Mouse (Mus musculus): ENCODE measurements around the gene Phf11a. TPM values are rescaled to one million over a fixed set of nuclear protein-coding genes. Genes with fewer than 3 reads are reported as not detected.
"Not testable (repeated sequence)": the region's sequence is repeated elsewhere in the genome, so short reads cannot be mapped to it uniquely, and the experiment has no call there.

Gene Phf11a
- not detected in 2 replicates for polyA plus RNA-seq (2015; fragmentation: Nextera tagmentation; extraction: Ambion mirVana)

- H3K4me1 ChIP-seq (ENCODE audit: control insufficient read depth, insufficient read depth, low read length); H3K27ac ChIP-seq (ENCODE audit: low read length); H3K9ac ChIP-seq (ENCODE audit: low read depth, low read length); H3K4me3 ChIP-seq (ENCODE audit: low read depth, low read length); H3K27me3 ChIP-seq (ENCODE audit: control insufficient read depth, insufficient read depth, low read depth, low read length); H3K9me3 ChIP-seq (replicated peaks; ENCODE audit: control insufficient read depth, low read length, poor library complexity, severe bottlenecking); ATAC-seq; H3K4me2 ChIP-seq (ENCODE audit: low read length); H3K36me3 ChIP-seq (ENCODE audit: control insufficient read depth, insufficient read depth, low read length): not testable (repeated sequence)
- WGBS, result 67% methylated on average over 1 of the region's 1 CpGs
These were observed at the start of gene Phf11a for GRCm38 (mm10) chr14:59297391-59297790. TSS of gene Phf11a (minus strand) at chr14:59297522.

DNA sequence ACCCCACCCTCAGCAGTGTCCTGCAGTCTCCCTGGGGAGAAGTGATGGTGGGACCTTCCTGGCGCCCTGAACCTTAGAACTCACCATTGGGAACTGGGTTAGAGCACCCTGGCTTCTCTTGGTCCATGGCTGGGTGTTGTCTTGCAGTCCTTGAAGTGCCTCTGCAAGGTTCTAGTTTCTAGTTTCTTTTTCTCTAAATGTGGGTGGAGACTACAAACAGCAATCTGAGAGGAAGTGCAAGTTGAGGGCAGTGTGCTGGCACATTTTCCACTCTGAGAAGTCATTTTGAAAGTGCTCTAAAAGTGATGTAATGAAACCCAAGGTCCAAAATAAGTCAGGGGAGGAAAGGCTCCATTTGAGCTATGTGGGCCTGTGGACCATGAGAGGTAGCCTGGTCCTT, 43.9 kb upstream of the Phf11a start, which contains the start of gene Phf11b:
Phf11b (minus strand) TSS at position 163 of the 400 bp plus-strand sequence.
- H3K36me3 ChIP-seq (ENCODE audit: control insufficient read depth, insufficient read depth, low read length); H3K27ac ChIP-seq (ENCODE audit: low read length); H3K4me2 ChIP-seq (ENCODE audit: low read length); H3K4me3 ChIP-seq (ENCODE audit: low read depth, low read length); H3K9me3 ChIP-seq (replicated peaks; ENCODE audit: control insufficient read depth, low read length, poor library complexity, severe bottlenecking); H3K9ac ChIP-seq (ENCODE audit: low read depth, low read length); H3K4me1 ChIP-seq (ENCODE audit: control insufficient read depth, insufficient read depth, low read length); ATAC-seq; H3K27me3 ChIP-seq (ENCODE audit: control insufficient read depth, insufficient read depth, low read depth, low read length): not testable (repeated sequence)
- WGBS, result 75% methylated on average over 1 of the region's 1 CpGs

GRCm38 (mm10) chr14:59339541-59339940, 42.2 kb upstream of the Phf11a start:
- Histone ChIP-seq H3K27ac (ENCODE audit: low read length) (no peak overlapping the region), H3K36me3 (ENCODE audit: control insufficient read depth, insufficient read depth, low read length) (no peaks in the 10 kb centered on the region), H3K4me3 (ENCODE audit: low read depth, low read length) (no peak overlapping the region), H3K9ac (ENCODE audit: low read depth, low read length) (no peak overlapping the region), H3K9me3 (replicated peaks; ENCODE audit: control insufficient read depth, low read length, poor library complexity, severe bottlenecking) (no peaks in the 10 kb centered on the region), H3K4me2 (ENCODE audit: low read length) (no peak overlapping the region), H3K27me3 (ENCODE audit: control insufficient read depth, insufficient read depth, low read depth, low read length) (no peaks in the 10 kb centered on the region), H3K4me1 (ENCODE audit: control insufficient read depth, insufficient read depth, low read length) (no peaks in the 10 kb centered on the region)
- no peak for ATAC-seq
- 100% methylated on average over 1 of the region's 1 CpGs for WGBS

DNA sequence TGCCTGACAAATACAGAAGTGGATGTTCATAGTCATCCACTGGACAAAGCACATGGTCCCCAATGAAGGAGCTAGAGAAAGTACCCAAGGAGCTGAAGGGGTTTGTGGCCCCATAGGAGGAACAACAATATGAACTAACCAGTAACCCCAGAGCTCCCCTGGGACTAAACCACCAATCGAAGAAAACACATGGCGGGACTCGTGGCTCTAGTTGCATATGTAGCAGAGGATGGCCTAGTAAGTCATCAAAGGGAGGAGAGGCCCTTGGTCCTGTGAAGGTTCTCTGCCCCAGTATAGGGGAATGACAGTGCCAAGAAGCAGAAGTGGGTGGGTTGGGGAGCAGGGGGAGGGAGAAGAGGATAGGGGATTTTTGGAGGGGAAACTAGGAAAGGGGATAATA, 38.7 kb upstream of the Phf11a start:
- H3K4me1 ChIP-seq (ENCODE audit: control insufficient read depth, insufficient read depth, low read length); ATAC-seq; H3K9me3 ChIP-seq (replicated peaks; ENCODE audit: control insufficient read depth, low read length, poor library complexity, severe bottlenecking); H3K36me3 ChIP-seq (ENCODE audit: control insufficient read depth, insufficient read depth, low read length); H3K4me2 ChIP-seq (ENCODE audit: low read length); H3K4me3 ChIP-seq (ENCODE audit: low read depth, low read length); H3K27ac ChIP-seq (ENCODE audit: low read length); H3K9ac ChIP-seq (ENCODE audit: low read depth, low read length); H3K27me3 ChIP-seq (ENCODE audit: control insufficient read depth, insufficient read depth, low read depth, low read length): not testable (repeated sequence)
- WGBS, result 90% methylated on average over 3 of the region's 3 CpGs

DNA sequence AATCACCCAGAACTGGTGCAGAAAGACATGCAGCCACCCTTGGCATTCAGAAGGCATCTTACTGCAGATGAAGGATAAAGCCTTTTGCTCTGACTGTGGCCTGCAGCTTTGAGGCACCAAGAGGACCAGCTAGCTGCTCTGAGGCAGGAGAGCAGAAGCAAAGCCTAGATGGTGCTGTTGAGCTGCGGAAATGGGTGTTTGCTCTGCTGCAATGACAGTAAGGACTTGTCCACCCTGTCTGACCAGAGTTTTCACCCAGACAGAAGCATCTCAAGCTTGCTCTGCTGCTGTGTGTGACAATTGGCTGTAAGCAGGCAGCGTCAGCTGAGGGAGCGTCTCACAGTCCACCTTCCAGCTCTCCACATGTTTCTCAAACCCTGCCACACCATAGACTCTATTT, 33.2 kb upstream of the Phf11a start:
- not testable (repeated sequence) for H3K27me3 ChIP-seq (ENCODE audit: control insufficient read depth, insufficient read depth, low read depth, low read length); H3K9ac ChIP-seq (ENCODE audit: low read depth, low read length); H3K27ac ChIP-seq (ENCODE audit: low read length); H3K4me3 ChIP-seq (ENCODE audit: low read depth, low read length); ATAC-seq; H3K4me1 ChIP-seq (ENCODE audit: control insufficient read depth, insufficient read depth, low read length); H3K9me3 ChIP-seq (replicated peaks; ENCODE audit: control insufficient read depth, low read length, poor library complexity, severe bottlenecking); H3K4me2 ChIP-seq (ENCODE audit: low read length); H3K36me3 ChIP-seq (ENCODE audit: control insufficient read depth, insufficient read depth, low read length)
- WGBS, result 60% methylated on average over 3 of the region's 3 CpGs

DNA sequence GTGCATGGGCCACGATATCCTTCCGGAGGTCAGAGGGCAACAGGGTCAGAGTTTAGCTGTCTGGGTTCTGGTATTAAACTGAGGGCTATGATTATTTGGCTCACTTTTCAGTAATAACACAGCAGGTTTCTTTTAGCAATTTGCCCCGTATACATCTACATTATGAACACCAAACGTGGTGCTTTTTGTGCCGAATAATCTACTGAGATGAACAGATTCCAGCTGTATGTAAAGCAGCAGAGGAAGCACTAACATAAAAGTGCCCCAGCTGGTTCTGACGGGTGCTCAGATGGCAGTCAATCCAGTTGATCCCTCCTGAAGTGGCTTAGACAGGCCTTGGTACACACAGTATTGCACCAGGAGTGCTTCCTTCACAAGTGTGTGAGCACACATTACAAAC, 22.6 kb upstream of the Phf11a start:
- not testable (repeated sequence) for H3K36me3 ChIP-seq (ENCODE audit: control insufficient read depth, insufficient read depth, low read length); H3K27me3 ChIP-seq (ENCODE audit: control insufficient read depth, insufficient read depth, low read depth, low read length); H3K4me1 ChIP-seq (ENCODE audit: control insufficient read depth, insufficient read depth, low read length); ATAC-seq; H3K4me2 ChIP-seq (ENCODE audit: low read length); H3K4me3 ChIP-seq (ENCODE audit: low read depth, low read length); H3K9me3 ChIP-seq (replicated peaks; ENCODE audit: control insufficient read depth, low read length, poor library complexity, severe bottlenecking); H3K9ac ChIP-seq (ENCODE audit: low read depth, low read length); H3K27ac ChIP-seq (ENCODE audit: low read length)
- 76% methylated on average over 6 of the region's 6 CpGs for WGBS

- not testable (repeated sequence) for H3K27ac ChIP-seq (ENCODE audit: low read length); H3K9me3 ChIP-seq (replicated peaks; ENCODE audit: control insufficient read depth, low read length, poor library complexity, severe bottlenecking); ATAC-seq; H3K4me3 ChIP-seq (ENCODE audit: low read depth, low read length); H3K4me2 ChIP-seq (ENCODE audit: low read length); H3K36me3 ChIP-seq (ENCODE audit: control insufficient read depth, insufficient read depth, low read length); H3K9ac ChIP-seq (ENCODE audit: low read depth, low read length); H3K27me3 ChIP-seq (ENCODE audit: control insufficient read depth, insufficient read depth, low read depth, low read length); H3K4me1 ChIP-seq (ENCODE audit: control insufficient read depth, insufficient read depth, low read length)
- 91% methylated on average over 3 of the region's 3 CpGs for WGBS
These were observed 21.7 kb upstream of the Phf11a start for GRCm38 (mm10) chr14:59319036-59319435.

- H3K36me3 ChIP-seq (ENCODE audit: control insufficient read depth, insufficient read depth, low read length); H3K4me1 ChIP-seq (ENCODE audit: control insufficient read depth, insufficient read depth, low read length); H3K27me3 ChIP-seq (ENCODE audit: control insufficient read depth, insufficient read depth, low read depth, low read length); ATAC-seq; H3K9me3 ChIP-seq (replicated peaks; ENCODE audit: control insufficient read depth, low read length, poor library complexity, severe bottlenecking); H3K9ac ChIP-seq (ENCODE audit: low read depth, low read length); H3K27ac ChIP-seq (ENCODE audit: low read length); H3K4me2 ChIP-seq (ENCODE audit: low read length); H3K4me3 ChIP-seq (ENCODE audit: low read depth, low read length): not testable (repeated sequence)
These were observed 5.6 kb downstream of the Phf11a start for GRCm38 (mm10) chr14:59291769-59292168.

- not testable (repeated sequence) for H3K4me3 ChIP-seq (ENCODE audit: low read depth, low read length); H3K4me2 ChIP-seq (ENCODE audit: low read length); H3K9me3 ChIP-seq (replicated peaks; ENCODE audit: control insufficient read depth, low read length, poor library complexity, severe bottlenecking); H3K4me1 ChIP-seq (ENCODE audit: control insufficient read depth, insufficient read depth, low read length); H3K27ac ChIP-seq (ENCODE audit: low read length); H3K27me3 ChIP-seq (ENCODE audit: control insufficient read depth, insufficient read depth, low read depth, low read length); H3K36me3 ChIP-seq (ENCODE audit: control insufficient read depth, insufficient read depth, low read length); H3K9ac ChIP-seq (ENCODE audit: low read depth, low read length); ATAC-seq
- 93% methylated on average over 4 of the region's 4 CpGs for WGBS
These were observed 22.4 kb downstream of the Phf11a start for GRCm38 (mm10) chr14:59274961-59275360.

DNA sequence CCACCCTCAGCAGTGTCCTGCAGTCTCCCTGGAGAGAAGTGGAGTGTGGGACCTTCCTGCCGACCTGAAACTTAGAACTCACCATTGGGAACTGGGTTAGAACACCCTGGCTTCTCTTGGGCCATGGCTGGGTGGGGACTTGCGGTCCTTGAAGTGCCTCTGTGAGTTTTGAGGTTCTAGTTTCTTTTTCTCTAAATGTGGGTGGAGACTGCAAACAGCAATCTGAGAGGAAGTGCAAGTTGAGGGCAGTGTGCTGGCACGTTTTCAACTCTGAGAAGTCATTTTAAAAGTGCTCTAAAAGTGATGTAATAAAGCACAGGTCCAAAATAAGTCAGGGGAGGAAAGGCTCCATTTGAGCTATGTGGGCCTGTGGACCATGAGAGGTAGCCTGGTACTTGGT, 37.3 kb downstream of the Phf11a start, which contains the start of gene Gm6904:
Gm6904 (minus strand) TSS at position 161 of the 400 bp plus-strand sequence.
- Histone ChIP-seq H3K9ac (ENCODE audit: low read depth, low read length) (no peak within 1 kb of the TSS), H3K27ac (ENCODE audit: low read length) (no peak within 1 kb of the TSS), H3K27me3 (ENCODE audit: control insufficient read depth, insufficient read depth, low read depth, low read length) (no peaks in the 10 kb centered on the region), H3K36me3 (ENCODE audit: control insufficient read depth, insufficient read depth, low read length) (no peaks in the 10 kb centered on the region), H3K9me3 (replicated peaks; ENCODE audit: control insufficient read depth, low read length, poor library complexity, severe bottlenecking) (no peaks in the 10 kb centered on the region), H3K4me1 (ENCODE audit: control insufficient read depth, insufficient read depth, low read length) (no peaks in the 10 kb centered on the region), H3K4me3 (ENCODE audit: low read depth, low read length) (no peak within 1 kb of the TSS), H3K4me2 (ENCODE audit: low read length) (no peak within 1 kb of the TSS)
- 86% methylated on average over 3 of the region's 3 CpGs for WGBS
- no peak for ATAC-seq
